Mouse (Mus musculus) heart, embryonic 12.5 days (tissue): ENCODE results near the gene Sycn. TPM values are rescaled to one million over a fixed set of nuclear protein-coding genes. Genes with fewer than 3 reads are reported as not detected.
"Not testable (repeated sequence)": the region's sequence is repeated elsewhere in the genome, so short reads cannot be mapped to it uniquely, and the experiment has no call there.

Source experiments
- ATAC-seq: fragments of 200-750 bp; cut with Nextera tagmentation; 2 replicates; pipeline ENCODE4 v1.8.0; 2017; ENCODE audit warnings: moderate TSS enrichment, moderate library complexity; ENCODE audit not compliant: insufficient number of reproducible peaks, low FRiP score
- H3K27ac ChIP-seq: fragments of 300-500 bp; sonication (generic); 2 replicates; pipeline ENCODE4 v1.5.1; 2016; ENCODE audit warnings: mild to moderate bottlenecking, moderate library complexity; ENCODE audit not compliant: poor library complexity, severe bottlenecking
- H3K27me3 ChIP-seq: fragments of 300-500 bp; sonication (generic); replicated peaks from 2 replicates; pipeline ENCODE4 v1.6.1; 2016; ENCODE audit warnings: mild to moderate bottlenecking, moderate library complexity
- H3K36me3 ChIP-seq: fragments of 300-500 bp; sonication (generic); 2 replicates; pipeline ENCODE4 v1.6.1; 2016; ENCODE audit warnings: mild to moderate bottlenecking, moderate library complexity
- H3K4me1 ChIP-seq: fragments of 300-500 bp; sonication (generic); replicated peaks from 2 replicates; pipeline ENCODE4 v1.6.1; 2016; ENCODE audit warnings: mild to moderate bottlenecking
- H3K4me2 ChIP-seq: fragments of 300-500 bp; sonication (generic); 2 replicates; pipeline ENCODE4 v1.6.1; 2016; ENCODE audit warnings: mild to moderate bottlenecking, moderate library complexity
- H3K4me3 ChIP-seq: fragments of 300-500 bp; sonication (generic); 2 replicates; pipeline ENCODE4 v1.5.1; 2016; ENCODE audit warnings: mild to moderate bottlenecking
- H3K9ac ChIP-seq: fragments of 300-500 bp; sonication (generic); 2 replicates; pipeline ENCODE4 v1.6.1; 2016; ENCODE audit warnings: mild to moderate bottlenecking, moderate library complexity
- H3K9me3 ChIP-seq: fragments of 300-500 bp; sonication (generic); replicated peaks from 2 replicates; pipeline ENCODE4 v1.6.1; 2016; ENCODE audit warnings: mild to moderate bottlenecking, moderate library complexity
- WGBS: fragments of 180-500 bp; shearing (Covaris S2); methylation state at CpG from one replicate; pipeline ENCODE4 v1.1.7; 2016; 5-methylcytosine and 5-hydroxymethylcytosine counted together
- polyA plus RNA-seq: library from polyadenylated mRNA; unstranded; fragments of >200 nt; fragmentation: Nextera tagmentation; extraction: Ambion mirVana; gene quantifications from 2 replicates; pipeline ENCODE4 v1.2.1, GENCODE M21; 2016

The Sycn gene
- polyA plus RNA-seq, 1 experiment from 2014 or later, result not detected

DNA sequence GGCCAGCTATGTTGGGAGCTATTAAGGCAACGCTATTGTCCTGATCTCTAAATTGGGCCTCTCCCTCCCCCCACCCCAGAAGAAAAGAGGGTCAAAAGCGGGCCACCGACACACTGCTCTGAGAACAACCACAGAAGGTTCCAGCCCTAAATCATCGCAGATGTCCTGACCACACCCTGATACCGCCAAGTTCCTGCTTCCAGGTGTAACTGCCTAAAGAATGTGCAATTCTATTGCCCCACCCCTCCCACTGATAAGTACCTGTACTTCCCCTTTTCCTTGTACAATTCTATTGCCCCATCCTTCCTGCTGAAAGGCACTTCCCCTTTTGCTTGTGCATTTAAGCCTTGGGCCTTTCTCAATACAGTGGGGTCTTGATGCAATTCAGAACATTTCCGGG, 1.8 kb upstream of the Sycn start:
- peaks cover 21% of the 10 kb centered on the region for H3K27me3 ChIP-seq
- 87% methylated on average over 6 of the region's 6 CpGs for WGBS
- not testable (repeated sequence) for H3K4me2 ChIP-seq, H3K9me3 ChIP-seq, ATAC-seq, H3K36me3 ChIP-seq, H3K9ac ChIP-seq, H3K4me3 ChIP-seq, H3K4me1 ChIP-seq, H3K27ac ChIP-seq

- Histone ChIP-seq H3K27ac (no peak overlapping the region), H3K4me2 (peak overlapping the region; percentile 61), H3K4me1 (peaks cover 18% of the 10 kb centered on the region), H3K27me3 (peaks cover 64% of the 10 kb centered on the region), H3K4me3 (peak overlapping the region; percentile 24), H3K9me3 (no peaks in the 10 kb centered on the region), H3K9ac (peak overlapping the region; percentile 28; the same call in 1 of the 2 replicates), H3K36me3 (no peaks in the 10 kb centered on the region)
- ATAC-seq, result 0 out of 2 replicates have a peak, but pooled peaks have one; percentile 9
- WGBS, result 10% methylated on average over 25 of the region's 27 CpGs
Observed at GRCm38 (mm10) chr7:28544051-28544601, 3.4 kb downstream of the Sycn start.

DNA sequence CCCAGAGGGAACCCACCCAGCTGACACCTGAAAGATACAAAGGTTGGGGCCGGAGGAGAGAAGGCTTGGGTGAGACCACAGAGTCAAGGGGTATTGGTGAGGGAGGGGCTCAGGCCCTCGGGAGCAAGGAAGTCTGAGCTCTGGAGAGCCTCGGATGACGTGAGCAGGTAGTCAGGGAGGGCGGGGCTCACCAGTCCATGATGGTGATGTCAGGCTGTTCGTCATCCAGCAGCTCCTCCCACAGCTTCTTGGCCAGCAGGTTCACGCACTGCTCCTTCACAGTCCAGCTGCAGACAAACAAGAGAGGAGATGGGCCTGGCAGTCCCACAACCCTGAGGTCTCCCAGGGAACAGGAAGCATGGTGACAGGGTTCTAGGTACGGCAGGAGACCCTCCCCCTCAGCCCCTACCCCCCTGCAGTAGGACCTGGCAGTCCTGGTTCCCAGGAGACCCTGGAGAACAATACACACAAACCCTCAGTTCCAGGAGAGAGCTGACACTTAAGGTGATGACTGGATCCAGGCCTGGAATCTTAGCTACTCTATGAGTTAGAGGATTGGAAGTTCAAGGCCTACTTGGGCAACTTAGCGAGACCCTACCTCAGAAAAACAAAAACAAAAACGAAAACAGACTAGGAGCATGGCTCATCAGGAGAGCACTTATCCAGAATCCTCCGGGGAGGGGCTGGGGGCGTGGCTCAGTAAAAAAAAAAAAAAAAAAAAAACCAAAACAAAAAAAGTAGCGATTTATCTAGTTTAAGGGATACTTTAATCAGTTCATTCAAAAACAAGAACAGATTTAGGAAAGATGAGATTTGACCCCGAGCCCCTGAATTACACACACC, 4.6 kb downstream of the Sycn start:
- 25% methylated on average over 14 of the region's 14 CpGs for WGBS
- H3K27me3 ChIP-seq, result peaks cover 64% of the 10 kb centered on the region
- H3K4me2 ChIP-seq, result no peak overlapping the region
- H3K36me3 ChIP-seq, result no peaks in the 10 kb centered on the region
- no peak overlapping the region for H3K4me3 ChIP-seq
- no peaks in the 10 kb centered on the region for H3K9me3 ChIP-seq
- peaks cover 18% of the 10 kb centered on the region for H3K4me1 ChIP-seq
- no peak overlapping the region for H3K9ac ChIP-seq
- no peak overlapping the region for H3K27ac ChIP-seq
- ATAC-seq, result no peak

DNA sequence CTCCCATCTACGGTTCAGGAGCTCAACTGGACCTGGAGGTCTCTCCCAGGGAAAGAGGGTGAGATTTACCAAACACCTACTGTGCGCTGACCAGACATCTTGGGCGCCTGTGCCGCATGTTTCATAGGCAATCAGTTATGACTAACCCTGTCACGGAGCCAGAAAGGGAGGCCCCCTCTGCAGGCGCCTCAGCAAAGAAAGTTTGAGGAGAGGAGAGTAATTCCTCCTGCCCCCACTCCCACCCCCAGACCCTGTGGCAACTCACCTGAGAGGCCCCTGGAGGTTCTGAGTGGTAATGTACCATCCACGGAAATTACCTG, 5.2 kb downstream of the Sycn start:
- peaks cover 62% of the 10 kb centered on the region for H3K27me3 ChIP-seq
- no peak for ATAC-seq
- H3K4me3 ChIP-seq, result no peak overlapping the region
- no peak overlapping the region for H3K27ac ChIP-seq
- no peak overlapping the region for H3K9ac ChIP-seq
- H3K9me3 ChIP-seq, result no peaks in the 10 kb centered on the region
- peaks cover 18% of the 10 kb centered on the region for H3K4me1 ChIP-seq
- H3K4me2 ChIP-seq, result no peak overlapping the region
- H3K36me3 ChIP-seq, result no peaks in the 10 kb centered on the region
- WGBS, result 48% methylated on average over 7 of the region's 7 CpGs

GRCm38 (mm10) chr7:28546649-28547048, 6.0 kb downstream of the Sycn start:
- peak overlapping the region; percentile 62 for H3K4me2 ChIP-seq
- peak overlapping the region; percentile 35 for H3K4me3 ChIP-seq
- 3% methylated on average over 22 of the region's 22 CpGs for WGBS
- H3K27ac ChIP-seq, result no peak overlapping the region
- H3K36me3 ChIP-seq, result no peaks in the 10 kb centered on the region
- H3K9me3 ChIP-seq, result no peaks in the 10 kb centered on the region
- peak overlapping the region; percentile 52 for H3K9ac ChIP-seq
- no peak for ATAC-seq
- H3K27me3 ChIP-seq, result peaks cover 60% of the 10 kb centered on the region
- H3K4me1 ChIP-seq, result peaks cover 18% of the 10 kb centered on the region

DNA sequence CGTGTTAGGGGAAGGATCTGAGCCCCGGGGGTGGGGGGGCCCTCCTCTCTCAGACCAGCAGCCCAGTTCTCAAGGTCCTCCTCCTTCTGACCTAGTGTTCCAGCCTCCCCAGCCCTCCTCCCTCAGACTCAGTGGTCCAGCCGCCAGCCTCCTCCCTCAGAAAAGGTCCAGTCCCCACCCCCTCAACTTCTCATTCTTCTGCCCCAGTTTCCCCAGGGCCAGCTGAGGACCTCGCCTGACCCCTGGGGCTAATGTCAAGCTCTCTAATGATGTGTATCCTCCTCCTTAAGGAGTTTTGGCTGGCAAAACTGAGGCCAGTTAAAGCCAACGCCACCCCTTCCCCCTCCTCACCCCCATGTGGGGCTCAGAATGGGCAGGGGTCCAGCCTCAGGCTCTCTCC, 6.5 kb downstream of the Sycn start, which contains the start of gene Nccrp1:
TSS of gene Nccrp1 (minus strand) at position 101 of the 400 bp plus-strand sequence.
- Histone ChIP-seq H3K4me1 (peaks cover 18% of the 10 kb centered on the region), H3K27me3 (peaks cover 60% of the 10 kb centered on the region), H3K4me2 (peak within 1 kb of the TSS; percentile 62), H3K36me3 (no peaks in the 10 kb centered on the region), H3K9me3 (0 out of 2 replicates have a peak, but pooled peaks cover 2% of the 10 kb centered on the region), H3K27ac (no peak within 1 kb of the TSS), H3K9ac (peak within 1 kb of the TSS; percentile 52), H3K4me3 (peak within 1 kb of the TSS; percentile 35)
- WGBS, result 10% methylated on average over 5 of the region's 5 CpGs
- ATAC-seq, result no peak

DNA sequence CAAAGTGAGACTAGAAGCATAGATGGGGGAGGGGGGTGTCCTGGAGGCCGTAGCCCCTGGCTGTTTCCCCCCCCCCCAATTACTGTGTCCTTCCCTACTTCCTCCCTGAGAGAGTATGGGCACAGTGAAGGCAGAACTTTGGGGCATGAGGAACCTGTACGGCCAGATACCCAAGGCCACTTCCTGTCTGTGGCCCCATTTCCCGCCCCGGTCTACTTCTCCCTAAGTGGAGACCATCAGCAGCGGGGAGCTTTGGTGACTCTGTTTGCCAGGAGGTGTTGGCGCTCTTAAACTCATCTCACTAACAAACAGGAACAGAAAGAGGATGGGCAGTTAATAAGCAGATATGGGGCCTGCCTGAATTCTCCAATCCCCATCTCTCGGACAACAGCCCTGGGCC, 6.9 kb downstream of the Sycn start:
- Histone ChIP-seq H3K27me3 (peaks cover 59% of the 10 kb centered on the region), H3K4me1 (peaks cover 18% of the 10 kb centered on the region), H3K4me3 (no peak overlapping the region), H3K9ac (no peak overlapping the region), H3K9me3 (0 out of 2 replicates have a peak, but pooled peaks cover 5% of the 10 kb centered on the region), H3K36me3 (no peaks in the 10 kb centered on the region), H3K27ac (no peak overlapping the region), H3K4me2 (no peak overlapping the region)
- no peak for ATAC-seq
- 57% methylated on average over 7 of the region's 7 CpGs for WGBS

DNA sequence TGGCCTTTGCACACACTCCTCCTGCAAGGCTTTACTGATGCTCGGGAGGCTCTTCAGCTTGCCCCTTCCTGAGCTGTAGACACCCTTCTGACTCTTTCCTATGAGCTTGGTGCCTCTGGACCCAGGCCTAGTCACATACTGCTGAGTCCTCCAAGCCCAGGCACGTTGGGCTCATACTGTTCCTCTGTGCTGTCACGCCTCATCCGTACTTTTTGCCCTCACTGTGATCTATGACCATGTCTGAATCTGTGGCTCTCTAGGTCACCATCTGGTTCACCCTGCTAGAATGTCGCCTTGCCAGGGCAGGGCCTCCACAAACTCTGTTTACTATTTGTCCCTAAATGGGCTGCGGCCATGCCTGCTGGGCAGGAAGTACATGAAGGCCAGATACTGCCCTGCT, 12.4 kb downstream of the Sycn start:
- Histone ChIP-seq H3K27ac (no peak overlapping the region), H3K9ac (no peak overlapping the region), H3K9me3 (0 out of 2 replicates have a peak, but pooled peaks cover 5% of the 10 kb centered on the region), H3K27me3 (peaks cover 7% of the 10 kb centered on the region), H3K4me2 (no peak overlapping the region), H3K4me3 (no peak overlapping the region), H3K36me3 (peaks cover 3% of the 10 kb centered on the region; the same call in 1 of the 2 replicates), H3K4me1 (peaks cover 22% of the 10 kb centered on the region)
- ATAC-seq, result no peak
- 89% methylated on average over 6 of the region's 6 CpGs for WGBS

DNA sequence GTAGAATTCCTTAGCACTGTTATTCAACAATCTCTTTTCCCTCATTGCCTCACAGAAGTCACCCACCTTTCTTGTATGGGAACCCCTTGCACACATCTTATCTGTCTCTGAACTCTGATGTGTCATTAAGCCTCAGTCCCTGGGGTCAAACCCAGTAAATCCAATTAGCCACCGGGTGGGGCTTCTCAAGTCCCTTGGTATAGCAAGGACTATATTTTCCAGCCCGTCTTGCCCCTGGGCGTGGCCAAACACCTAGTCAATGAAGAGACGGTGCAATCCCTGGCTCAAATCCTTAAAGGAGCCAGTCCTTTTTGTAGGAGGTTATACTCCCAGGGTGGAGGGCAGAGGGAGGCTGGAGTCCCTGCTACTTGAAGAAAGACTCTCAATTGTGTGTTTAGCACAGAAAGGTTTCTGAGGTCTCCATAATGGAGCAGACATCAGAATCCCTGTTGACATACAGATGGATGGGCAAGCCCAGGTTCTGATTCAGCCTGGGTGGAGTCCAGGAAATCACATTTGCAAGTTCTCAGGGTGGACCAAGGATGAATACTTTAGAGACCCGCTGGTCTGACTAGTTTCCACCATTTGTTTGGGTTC, 15.4 kb downstream of the Sycn start:
- H3K36me3 ChIP-seq, result peaks cover 31% of the 10 kb centered on the region
- 0 out of 2 replicates have a peak, but pooled peaks cover 5% of the 10 kb centered on the region for H3K9me3 ChIP-seq
- WGBS, result 18% methylated on average over 5 of the region's 5 CpGs
- H3K27ac ChIP-seq, result no peak overlapping the region
- H3K4me3 ChIP-seq, result no peak overlapping the region
- peaks cover 34% of the 10 kb centered on the region for H3K4me1 ChIP-seq
- H3K9ac ChIP-seq, result no peak overlapping the region
- no peak for ATAC-seq
- no peak overlapping the region for H3K4me2 ChIP-seq
- H3K27me3 ChIP-seq, result no peaks in the 10 kb centered on the region

DNA sequence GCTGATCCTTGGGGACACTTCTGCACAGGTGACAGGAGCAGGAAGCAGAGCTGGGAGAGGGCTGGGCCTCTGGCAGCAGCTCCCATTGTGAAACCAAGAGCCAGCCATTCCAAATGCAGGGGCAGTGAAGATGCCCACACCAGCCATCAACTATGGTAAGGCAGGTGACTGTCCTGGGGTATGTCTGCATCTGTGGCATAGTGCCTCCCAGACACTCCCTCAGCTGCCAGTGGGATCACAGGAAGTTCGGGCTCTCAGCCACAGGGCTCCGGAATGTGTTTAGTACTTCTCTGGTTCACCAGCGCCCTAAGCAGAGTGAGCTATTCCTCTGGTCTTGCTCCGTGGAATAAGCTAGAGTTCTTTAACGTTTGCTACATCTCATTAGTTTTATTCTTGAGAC, 16.4 kb downstream of the Sycn start:
- H3K4me1 ChIP-seq, result peaks cover 34% of the 10 kb centered on the region
- H3K27me3 ChIP-seq, result no peaks in the 10 kb centered on the region
- H3K4me2 ChIP-seq, result no peak overlapping the region
- no peak for ATAC-seq
- WGBS, result 69% methylated on average over 5 of the region's 5 CpGs
- H3K36me3 ChIP-seq, result peaks cover 38% of the 10 kb centered on the region
- H3K27ac ChIP-seq, result no peak overlapping the region
- no peak overlapping the region for H3K9ac ChIP-seq
- H3K4me3 ChIP-seq, result no peak overlapping the region
- H3K9me3 ChIP-seq, result 0 out of 2 replicates have a peak, but pooled peaks cover 4% of the 10 kb centered on the region

DNA sequence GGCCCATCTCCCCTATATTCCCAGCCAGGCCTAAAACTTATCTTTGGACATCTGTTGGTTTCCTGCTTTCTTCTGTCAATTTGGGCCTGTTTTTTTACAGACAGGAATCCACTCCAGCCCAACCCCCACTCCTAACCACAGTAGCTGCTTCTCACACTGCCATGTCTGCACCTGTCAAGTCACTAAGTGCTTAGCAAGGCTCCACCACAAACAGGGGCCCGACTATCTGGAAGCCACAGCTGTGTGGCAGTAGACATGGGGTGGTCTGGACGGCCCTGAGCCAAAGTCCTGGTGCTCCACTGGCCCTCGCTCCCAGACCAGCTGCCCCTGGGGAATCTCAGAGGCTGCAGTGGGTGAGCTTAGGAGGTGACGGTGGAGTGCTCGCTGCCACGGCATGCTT, 17.0 kb downstream of the Sycn start:
- Histone ChIP-seq H3K9ac (no peak overlapping the region), H3K27ac (peak overlapping the region; percentile 63; the same call in 1 of the 2 replicates), H3K27me3 (no peaks in the 10 kb centered on the region), H3K4me1 (peaks cover 34% of the 10 kb centered on the region), H3K4me3 (no peak overlapping the region), H3K9me3 (no peaks in the 10 kb centered on the region), H3K36me3 (peaks cover 44% of the 10 kb centered on the region), H3K4me2 (no peak overlapping the region)
- WGBS, result 41% methylated on average over 6 of the region's 6 CpGs
- ATAC-seq, result no peak
